In the genomic region with DNA sequence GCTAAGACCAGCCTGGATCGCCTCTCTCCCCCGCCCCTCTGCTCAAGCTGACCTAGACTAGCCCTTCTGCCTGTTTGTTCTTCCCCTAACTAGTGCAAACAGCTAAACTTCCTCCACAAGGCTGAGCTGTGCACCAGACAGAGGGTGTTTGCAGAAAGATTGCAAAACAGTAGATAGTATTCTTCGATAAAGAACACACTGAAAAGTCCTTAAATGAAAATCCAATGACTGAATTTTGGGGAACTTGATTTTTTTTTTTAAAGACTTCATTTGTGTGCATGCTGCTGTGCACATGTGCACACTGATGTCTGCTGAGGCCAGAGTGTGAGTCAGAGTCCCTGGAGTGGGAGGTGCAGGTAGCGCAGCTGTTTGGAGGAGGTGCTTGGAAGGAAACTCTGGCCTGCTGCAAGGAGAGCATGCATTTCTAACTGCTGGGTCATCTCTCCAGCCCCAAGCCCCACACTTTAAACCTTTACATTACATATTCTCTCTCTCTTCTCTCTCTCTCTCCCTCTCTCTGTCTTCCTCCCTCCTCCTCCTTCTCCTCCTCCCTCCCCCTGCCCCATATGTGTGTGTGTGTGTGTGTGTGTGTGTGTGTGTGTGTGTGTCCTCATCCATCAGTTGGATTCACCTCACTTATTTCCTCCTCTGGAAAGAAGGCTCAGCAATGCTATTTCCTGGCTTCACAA, we compare ENCODE assay signal across 8 mouse cellular contexts. TPM values are rescaled to one million over a fixed set of nuclear protein-coding genes. Genes with fewer than 3 reads are reported as not detected.
A peak's percentile ranks its signal among the peaks of the same experiment; 100 is the strongest.
DNase-seq lines count a peak whose midpoint lies in the region; ATAC-seq and TF ChIP-seq lines count a peak whose summit lies in the region.

No protein-coding gene starts in this region.

- TF ChIP-seq CTCF in kidney, adult 2 months (conservative IDR thresholded peaks at IDR 0.05; ENCODE audit: insufficient read depth, insufficient read length, low read depth, low read length), result no peak

- no peak for TF ChIP-seq POLR2A in kidney, adult 2 months (IDR thresholded peaks at IDR 0.05; ENCODE audit: low read depth, low read length)

- peak; percentile 66 for ATAC-seq in heart, embryonic 16.5 days (replicated peaks; ENCODE audit: extremely low read depth, insufficient read depth, low FRiP score)
- ATAC-seq in liver, embryonic 11.5 days (replicated peaks; ENCODE audit: low FRiP score), result peak; percentile 61
- ATAC-seq in neural tube, embryonic 14.5 days (ENCODE audit: low read depth), result peak; percentile 45; the same call in 1 of the 2 replicates

- no peak overlapping the region for H3K4me3 ChIP-seq in kidney, adult 2 months (ENCODE audit: insufficient read depth, low read depth, low read length)
- no peak overlapping the region for H3K4me3 ChIP-seq in brown adipose tissue, adult 24 weeks (ENCODE audit: insufficient read depth, low read depth, low read length)
- no peak overlapping the region for H3K4me3 ChIP-seq in heart, embryonic 16.5 days (ENCODE audit: low read length)
- H3K4me3 ChIP-seq in liver, embryonic 11.5 days (ENCODE audit: low read depth, low read length), result no peak overlapping the region
- no peak overlapping the region for H3K4me3 ChIP-seq in neural tube, embryonic 14.5 days (ENCODE audit: low read depth, low read length)

- H3K9ac ChIP-seq in heart, embryonic 16.5 days (ENCODE audit: low read length), result peak overlapping the region; percentile 47
- peak overlapping the region; percentile 46; the same call in 1 of the 2 replicates for H3K9ac ChIP-seq in liver, embryonic 11.5 days (ENCODE audit: low read depth, low read length)
- H3K9ac ChIP-seq in neural tube, embryonic 14.5 days (replicated peaks; ENCODE audit: low read depth, low read length), result no peak overlapping the region

- no peak for DNase-seq in kidney, adult 2 months
- no peak for DNase-seq in kidney, adult 9 months
- peak; percentile 68 for DNase-seq in CD4-positive helper T cell, adult 2 months (ENCODE audit: low read depth, low spot score)
- DNase-seq in liver, embryonic 11.5 days (ENCODE audit: low spot score), result peak; percentile 56
- DNase-seq in testis, postnatal 10 days (ENCODE audit: low spot score), result no peak

- H3K27ac ChIP-seq in kidney, adult 2 months (ENCODE audit: insufficient read depth, low read depth, low read length), result peak overlapping the region; percentile 26; the same call in 1 of the 2 replicates
- H3K27ac ChIP-seq in brown adipose tissue, adult 24 weeks (replicated peaks; ENCODE audit: low read depth, low read length), result peak overlapping the region; percentile 58; the same call in 1 of the 2 replicates
- H3K27ac ChIP-seq in heart, embryonic 16.5 days (ENCODE audit: low read length), result peak overlapping the region; percentile 46
- peak overlapping the region; percentile 88 for H3K27ac ChIP-seq in liver, embryonic 11.5 days (ENCODE audit: low read depth, low read length)
- no peak overlapping the region; the same call in 1 of the 2 replicates for H3K27ac ChIP-seq in neural tube, embryonic 14.5 days (ENCODE audit: low read depth, low read length)

- 65% methylated on average over 4 of the region's 4 CpGs for WGBS in kidney, adult 2 months
- 52% methylated on average over 4 of the region's 4 CpGs for WGBS in heart, embryonic 16.5 days
- WGBS in liver, embryonic 11.5 days, result 25% methylated on average over 4 of the region's 4 CpGs
- WGBS in neural tube, embryonic 14.5 days, result 75% methylated on average over 4 of the region's 4 CpGs

- H3K27me3 ChIP-seq in kidney, adult 2 months (replicated peaks; ENCODE audit: control insufficient read depth, insufficient read depth, low read length), result no peaks in the 10 kb centered on the region
- H3K27me3 ChIP-seq in heart, embryonic 16.5 days (ENCODE audit: control insufficient read depth, insufficient read depth, low read length), result no peaks in the 10 kb centered on the region
- no peaks in the 10 kb centered on the region for H3K27me3 ChIP-seq in liver, embryonic 11.5 days (replicated peaks; ENCODE audit: control insufficient read depth, insufficient read depth, low read length)
- H3K27me3 ChIP-seq in neural tube, embryonic 14.5 days (ENCODE audit: control insufficient read depth, insufficient read depth, low read length), result no peaks in the 10 kb centered on the region

- H3K4me1 ChIP-seq in kidney, adult 2 months (ENCODE audit: control insufficient read depth, insufficient read depth, low read length), result no peaks in the 10 kb centered on the region
- H3K4me1 ChIP-seq in brown adipose tissue, adult 24 weeks (ENCODE audit: control insufficient read depth, insufficient read depth, insufficient read length, low read length), result no peaks in the 10 kb centered on the region
- H3K4me1 ChIP-seq in heart, embryonic 16.5 days (ENCODE audit: control insufficient read depth, insufficient read depth, low read length), result peaks cover 43% of the 10 kb centered on the region
- H3K4me1 ChIP-seq in liver, embryonic 11.5 days (replicated peaks; ENCODE audit: control insufficient read depth, insufficient read depth, low read length), result peaks cover 81% of the 10 kb centered on the region
- H3K4me1 ChIP-seq in neural tube, embryonic 14.5 days (ENCODE audit: control insufficient read depth, insufficient read depth, low read length), result no peaks in the 10 kb centered on the region

- H3K9me3 ChIP-seq in heart, embryonic 16.5 days (replicated peaks; ENCODE audit: control insufficient read depth, low read length), result no peaks in the 10 kb centered on the region
- no peaks in the 10 kb centered on the region for H3K9me3 ChIP-seq in liver, embryonic 11.5 days (ENCODE audit: control insufficient read depth, low read length)
- no peaks in the 10 kb centered on the region for H3K9me3 ChIP-seq in neural tube, embryonic 14.5 days (ENCODE audit: control insufficient read depth, low read length)

- peak overlapping the region; percentile 20; the same call in 1 of the 2 replicates for H3K4me2 ChIP-seq in heart, embryonic 16.5 days (ENCODE audit: low read depth, low read length)
- peak overlapping the region; percentile 49 for H3K4me2 ChIP-seq in liver, embryonic 11.5 days
- H3K4me2 ChIP-seq in neural tube, embryonic 14.5 days (ENCODE audit: low read depth, low read length), result no peak overlapping the region

- no peaks in the 10 kb centered on the region for H3K36me3 ChIP-seq in kidney, adult 2 months (ENCODE audit: control insufficient read depth, insufficient read depth, low read length)
- H3K36me3 ChIP-seq in heart, embryonic 16.5 days (ENCODE audit: control insufficient read depth, insufficient read depth), result 0 out of 2 replicates have a peak, but pooled peaks cover 3% of the 10 kb centered on the region
- no peaks in the 10 kb centered on the region for H3K36me3 ChIP-seq in liver, embryonic 11.5 days (ENCODE audit: control insufficient read depth, insufficient read depth, low read length)
- no peaks in the 10 kb centered on the region for H3K36me3 ChIP-seq in neural tube, embryonic 14.5 days (ENCODE audit: control insufficient read depth, insufficient read depth, low read length)

RNA-seq across cellular contexts. Expression of a gene that starts 29.0 kb away (rescaled TPM):
- polyA plus RNA-seq in kidney, adult 2 months (2012; rRNA removed), result 1.7 and 2.3 TPM in 2 replicates
- 1.5 and 1.7 TPM in 2 replicates for polyA plus RNA-seq in brown adipose tissue, adult 24 weeks (2012; ENCODE audit: insufficient read depth, insufficient read length, missing spikeins)
- polyA plus RNA-seq in heart, embryonic 16.5 days (2015; fragmentation: Nextera tagmentation; extraction: Ambion mirVana), result 17.3 and 22.8 TPM in 2 replicates
- polyA plus RNA-seq in liver, embryonic 11.5 days (2014; fragmentation: Nextera tagmentation; extraction: Ambion mirVana), result 35.5 and 36.2 TPM in 2 replicates
- polyA plus RNA-seq in neural tube, embryonic 14.5 days (2014; fragmentation: Nextera tagmentation; extraction: Ambion mirVana), result 1.6 and 2.0 TPM in 2 replicates

RNA-seq across cellular contexts. Expression of a gene that starts 34.1 kb away (rescaled TPM):
- 32.9 and 41.5 TPM in 2 replicates for polyA plus RNA-seq in kidney, adult 2 months (2012; rRNA removed)
- 52.1 and 57.9 TPM in 2 replicates for polyA plus RNA-seq in brown adipose tissue, adult 24 weeks (2012; ENCODE audit: insufficient read depth, insufficient read length, missing spikeins)
- polyA plus RNA-seq in heart, embryonic 16.5 days (2015; fragmentation: Nextera tagmentation; extraction: Ambion mirVana), result 115 and 120 TPM in 2 replicates
- 100 and 105 TPM in 2 replicates for polyA plus RNA-seq in liver, embryonic 11.5 days (2014; fragmentation: Nextera tagmentation; extraction: Ambion mirVana)
- 123 and 132 TPM in 2 replicates for polyA plus RNA-seq in neural tube, embryonic 14.5 days (2014; fragmentation: Nextera tagmentation; extraction: Ambion mirVana)

Comparison
In these comparisons a context has a peak if more than half of its experiments do, and no peak if none do; other contexts are left out.
1. DNase-seq: peak in CD4-positive helper T cell, adult 2 months (single experiment) and liver, embryonic 11.5 days (single experiment); none in kidney, adult 2 months (single experiment), kidney, adult 9 months (single experiment) and testis, postnatal 10 days (single experiment).
2. Peak in every context shown above with its lines, with median percentiles within 50 percentile points of each other: ATAC-seq.